Mouse (Mus musculus) c-Kit-positive CD71-positive TER-119-negative erythroid progenitor cells, embryonic 14.5 days (primary cell): ENCODE data around the gene Abcc5.
"Not testable (repeated sequence)": the region's sequence is repeated elsewhere in the genome, so short reads cannot be mapped to it uniquely, and the experiment has no call there.

Experiments used
- DNase-seq: peaks from one replicate; pipeline ENCODE4 v3.0.0-alpha.2; 2013; ENCODE audit warnings: low read depth

The Abcc5 gene

DNA sequence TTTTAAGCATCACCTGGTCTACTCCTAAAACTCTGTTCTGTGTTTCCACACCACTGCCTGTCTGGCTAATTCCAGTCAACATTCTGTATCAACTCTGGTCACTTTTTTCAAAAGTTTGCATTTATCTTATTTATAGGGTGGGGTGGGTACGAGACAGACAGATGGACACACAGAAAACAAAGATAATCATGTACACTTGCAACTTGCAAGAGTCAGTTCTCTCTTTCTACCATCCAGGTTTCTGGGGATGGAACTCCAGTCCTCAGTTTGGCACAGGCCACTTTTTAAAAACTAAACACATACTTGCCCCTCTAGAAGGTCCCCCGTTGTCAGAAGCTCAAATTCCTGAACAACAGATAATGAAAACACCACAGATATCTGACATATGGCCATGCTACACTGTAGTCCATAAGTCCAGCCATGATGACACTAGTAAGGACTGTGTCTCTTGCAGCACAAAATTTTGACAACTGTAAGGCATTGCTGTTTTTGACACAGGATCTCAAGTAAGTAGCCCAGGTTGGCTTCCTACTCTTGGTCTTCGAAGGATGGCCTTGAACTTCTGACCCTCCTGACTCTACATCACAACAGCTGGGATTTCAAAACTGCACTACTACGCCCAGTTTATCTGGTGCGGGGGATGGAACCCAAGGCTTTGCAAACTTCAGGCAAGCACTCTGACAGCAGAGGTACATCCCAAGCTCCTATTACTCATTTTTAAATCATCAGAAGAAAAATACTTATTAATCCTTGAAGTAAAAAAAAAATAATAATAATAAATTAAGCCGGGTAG, 3.1 kb downstream of the Abcc5 start:
- no peak for DNase-seq

DNA sequence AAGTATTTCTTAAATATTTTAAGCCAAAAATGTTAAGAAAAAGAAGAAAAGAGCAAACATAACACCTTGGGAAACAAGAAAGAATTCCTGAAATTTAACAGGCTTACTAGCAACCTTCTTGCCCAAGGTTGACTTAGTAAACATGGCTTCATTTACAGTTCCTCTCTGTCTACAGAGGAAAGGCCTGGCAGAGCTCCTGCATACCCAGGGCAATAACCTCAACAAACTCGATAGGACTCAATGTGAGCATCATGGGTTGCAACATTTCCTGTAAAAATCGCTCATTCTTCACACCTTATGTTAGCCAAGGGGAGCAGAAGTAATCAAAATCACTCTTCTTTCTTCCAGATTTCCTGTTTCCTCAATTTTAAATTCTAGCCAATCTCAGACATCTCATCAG, 8.1 kb downstream of the Abcc5 start:
- no peak for DNase-seq

GRCm38 (mm10) chr16:20416262-20416661, 9.9 kb downstream of the Abcc5 start:
- no peak for DNase-seq

DNA sequence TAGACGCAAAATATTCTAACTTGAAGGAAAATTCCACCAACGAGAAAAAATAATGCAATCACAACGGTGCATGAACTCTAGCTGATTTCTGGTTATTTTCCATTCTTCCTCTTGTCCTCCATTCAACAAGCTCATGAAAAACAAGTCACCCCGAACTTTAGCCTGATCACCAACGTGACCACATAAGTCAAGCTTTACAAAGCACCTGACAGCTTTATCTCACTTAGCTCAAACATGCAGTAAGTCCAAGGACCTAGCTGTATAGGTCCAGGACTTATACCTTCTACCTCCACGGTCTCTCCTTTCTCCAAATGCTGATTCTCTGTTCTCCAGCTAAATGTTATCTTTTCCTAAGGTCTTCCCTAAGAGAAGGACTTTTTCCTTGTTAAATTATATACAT, 10.4 kb downstream of the Abcc5 start:
- no peak for DNase-seq

DNA sequence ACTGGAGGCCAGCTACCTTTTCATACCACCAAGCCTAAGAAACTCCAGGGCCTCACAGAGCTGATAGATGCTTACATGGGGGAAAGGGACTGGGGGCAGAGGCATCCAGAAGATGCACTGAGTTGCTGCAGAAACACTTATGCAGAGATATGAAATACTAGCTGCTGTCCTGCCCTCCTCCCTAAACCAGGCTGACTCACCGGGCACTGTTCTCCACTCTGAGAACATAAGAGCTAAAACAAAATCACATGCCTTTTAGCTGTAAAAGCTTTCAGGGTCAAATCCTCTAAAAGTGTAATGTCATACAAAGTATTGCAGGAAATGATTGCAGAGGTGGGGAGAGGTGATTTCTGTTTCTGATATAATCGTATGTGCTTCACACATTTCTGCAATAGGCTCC, 11.0 kb downstream of the Abcc5 start:
- no peak for DNase-seq

DNA sequence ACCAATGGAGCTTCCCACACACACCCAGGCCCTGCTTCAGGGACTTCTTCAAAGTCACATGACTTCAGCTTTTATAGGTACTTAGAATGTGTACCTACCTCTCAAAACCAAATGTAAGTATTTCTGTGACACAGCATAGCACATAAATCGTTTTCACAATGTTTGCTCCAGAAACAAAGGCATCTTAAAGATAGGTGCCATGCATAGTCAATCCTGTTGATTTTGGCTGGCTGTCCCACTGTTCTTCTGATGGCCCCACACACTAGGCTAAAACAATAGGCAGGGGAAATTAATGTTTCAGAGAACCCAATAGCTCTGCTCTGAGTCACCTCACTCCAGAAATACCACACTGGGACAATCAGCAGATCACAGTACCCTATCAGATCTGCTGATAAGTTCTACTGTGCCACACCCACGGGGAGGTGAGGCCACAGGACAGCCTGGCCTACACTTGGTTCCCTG, 12.3 kb downstream of the Abcc5 start:
- DNase-seq = no peak

GRCm38 (mm10) chr16:20411958-20412570, 14.1 kb downstream of the Abcc5 start:
- no peak for DNase-seq

- no peak for DNase-seq
These were observed 20.9 kb downstream of the Abcc5 start for GRCm38 (mm10) chr16:20405335-20405734.

GRCm38 (mm10) chr16:20403327-20403726, 22.9 kb downstream of the Abcc5 start:
- no peak for DNase-seq

GRCm38 (mm10) chr16:20401592-20401991, 24.6 kb downstream of the Abcc5 start:
- no peak for DNase-seq

GRCm38 (mm10) chr16:20400707-20401591, 25.2 kb downstream of the Abcc5 start:
- no peak for DNase-seq

- no peak for DNase-seq
These were observed 29.3 kb downstream of the Abcc5 start for GRCm38 (mm10) chr16:20396851-20397250.

DNA sequence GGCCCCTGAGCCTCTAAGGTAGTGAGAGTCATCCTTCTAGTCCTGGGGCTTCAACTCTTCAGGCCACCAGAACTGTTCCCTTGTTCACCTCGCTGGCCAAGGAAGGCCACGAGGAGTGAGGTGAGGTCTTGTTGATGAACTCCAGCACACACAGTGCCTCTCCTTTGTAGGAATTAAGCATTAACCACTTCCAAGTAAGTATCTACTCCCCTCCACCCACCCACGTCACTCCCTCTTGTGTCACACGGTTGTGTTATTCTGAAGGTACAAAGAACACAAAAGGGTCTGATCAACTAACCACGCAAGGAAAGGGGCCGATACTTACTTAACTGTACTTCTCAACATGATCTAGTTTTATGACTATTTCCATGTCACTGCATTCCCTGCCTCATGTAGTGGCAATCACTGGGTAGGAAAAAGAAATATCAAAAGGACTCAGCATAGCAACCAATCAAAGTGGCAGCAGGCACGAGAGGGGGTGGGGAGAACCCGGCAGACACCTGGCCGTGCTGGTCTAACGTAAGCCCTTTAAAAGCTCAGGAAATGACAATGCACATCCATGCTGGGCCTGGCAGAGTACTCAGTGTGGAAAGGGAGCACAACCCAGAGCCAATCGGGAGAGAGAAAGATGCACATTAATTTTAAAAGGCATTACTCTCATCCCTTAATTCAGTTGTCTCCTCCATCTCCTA, 30.8 kb downstream of the Abcc5 start:
- no peak for DNase-seq

DNA sequence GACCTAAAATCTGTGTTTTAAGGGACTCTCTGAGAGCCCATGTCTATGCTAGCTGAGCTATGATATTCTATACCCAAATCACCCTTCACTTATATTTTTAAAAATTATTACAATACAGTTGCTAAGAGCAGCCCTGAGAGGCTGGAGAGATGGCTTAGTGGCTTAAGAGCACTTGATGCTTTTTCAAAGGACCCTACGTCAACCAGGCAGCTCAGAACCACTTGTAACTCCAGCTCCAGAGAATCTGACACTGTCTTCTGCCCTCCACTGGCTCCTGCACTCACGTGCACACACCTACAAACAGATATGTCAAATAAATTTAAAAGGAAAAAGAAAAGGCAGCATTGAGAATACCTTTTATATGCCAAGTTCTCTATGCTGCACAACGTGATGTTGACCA, 34.4 kb downstream of the Abcc5 start:
- DNase-seq = no peak

GRCm38 (mm10) chr16:20390233-20390632, 36.0 kb downstream of the Abcc5 start:
- DNase-seq = no peak

DNA sequence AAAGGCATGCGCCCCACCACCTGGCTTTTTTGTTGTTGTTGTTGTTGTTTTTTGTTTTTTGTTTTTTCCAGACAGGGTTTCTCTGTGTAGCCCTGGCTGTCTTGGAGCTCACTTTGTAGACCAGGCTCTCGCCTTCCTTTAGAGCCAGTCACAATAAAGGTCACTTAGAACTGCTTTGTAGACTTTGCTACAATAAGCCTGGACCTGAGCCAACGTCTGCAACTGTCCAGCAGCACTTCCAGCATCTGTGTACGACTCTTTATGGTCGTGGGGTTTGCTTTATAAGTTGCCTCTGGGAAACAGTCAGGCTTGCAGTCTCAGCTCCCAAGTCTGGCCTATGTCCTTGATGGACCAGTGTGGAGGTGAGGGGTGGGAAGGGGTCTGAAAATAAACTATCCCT, 45.2 kb downstream of the Abcc5 start:
- no peak for DNase-seq

- no peak for DNase-seq
These were observed 50.9 kb downstream of the Abcc5 start for GRCm38 (mm10) chr16:20375341-20375740.

DNA sequence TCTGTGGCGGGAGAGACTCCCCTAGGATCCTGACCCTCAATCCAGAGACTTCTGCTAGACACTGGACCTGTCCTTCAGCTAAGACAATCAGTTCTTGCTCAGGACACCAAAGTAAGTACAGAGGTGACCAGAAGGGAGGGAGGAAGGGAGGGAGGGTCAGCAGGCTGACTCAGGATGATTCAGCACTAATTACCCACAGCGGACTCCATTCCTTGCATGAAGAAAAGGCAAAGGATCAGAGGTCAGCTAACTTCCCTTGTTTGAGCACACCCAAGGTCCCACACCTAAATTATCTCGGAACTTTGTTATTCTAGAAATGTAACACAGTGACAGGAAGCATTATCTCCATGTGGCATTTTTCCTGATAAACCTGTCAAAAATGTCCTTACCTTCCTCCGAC, 54.5 kb downstream of the Abcc5 start:
- no peak for DNase-seq

- no peak for DNase-seq
These were observed 58.0 kb downstream of the Abcc5 start for GRCm38 (mm10) chr16:20368221-20368620.

GRCm38 (mm10) chr16:20362121-20362520, 64.1 kb downstream of the Abcc5 start:
- no peak for DNase-seq

- not testable (repeated sequence) for DNase-seq
These were observed 64.7 kb downstream of the Abcc5 start for GRCm38 (mm10) chr16:20361496-20361895.
